Mouse (Mus musculus): ENCODE results near the gene Olfr955.
A peak's percentile ranks its signal among the peaks of the same experiment; 100 is the strongest.

Gene Olfr955

DNA sequence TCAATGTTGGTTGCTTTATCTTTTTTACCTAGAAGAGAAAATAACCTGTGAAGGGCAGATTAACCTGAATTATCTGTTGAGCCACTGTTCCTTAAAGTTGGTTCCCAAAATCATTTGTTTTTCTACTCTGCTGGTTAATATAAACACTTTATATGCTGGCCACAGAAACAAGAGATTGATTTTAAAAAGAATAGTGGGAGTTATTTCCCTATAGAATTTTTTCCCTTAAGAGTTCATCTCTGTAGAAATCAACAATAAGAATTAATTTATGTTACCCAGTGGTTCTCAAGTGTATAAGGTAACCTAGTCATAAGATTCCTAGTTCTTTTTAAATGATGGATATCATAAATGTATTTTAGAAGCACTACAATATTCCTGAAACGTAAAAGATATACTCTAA lies at the start of gene Olfr955:
Olfr955 (minus strand) TSS at position 101 of the 400 bp plus-strand sequence.
- no peak for DNase-seq (ENCODE audit: low spot score in 2 of 2)

DNA sequence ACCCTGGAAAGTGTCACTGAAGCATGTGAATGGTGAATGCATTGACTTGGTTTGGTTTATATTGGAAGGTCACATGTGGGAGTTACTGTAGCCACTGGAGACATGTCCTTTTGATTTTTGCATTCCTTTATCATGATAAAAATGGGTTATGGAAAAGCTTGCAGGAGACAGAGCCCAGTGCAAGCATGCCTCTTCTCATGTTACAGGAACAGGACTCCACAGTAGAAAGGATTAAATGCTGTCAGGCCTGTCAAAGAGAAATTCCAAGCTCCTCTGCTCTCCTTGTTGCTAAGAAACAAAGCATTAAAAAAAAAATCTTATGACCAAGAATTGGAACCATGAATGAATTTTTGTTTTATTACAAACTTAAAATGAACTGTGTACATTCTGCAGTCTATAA lies 46.9 kb upstream of the Olfr955 start:
- no peak for DNase-seq (ENCODE audit: low spot score in 2 of 2)

DNA sequence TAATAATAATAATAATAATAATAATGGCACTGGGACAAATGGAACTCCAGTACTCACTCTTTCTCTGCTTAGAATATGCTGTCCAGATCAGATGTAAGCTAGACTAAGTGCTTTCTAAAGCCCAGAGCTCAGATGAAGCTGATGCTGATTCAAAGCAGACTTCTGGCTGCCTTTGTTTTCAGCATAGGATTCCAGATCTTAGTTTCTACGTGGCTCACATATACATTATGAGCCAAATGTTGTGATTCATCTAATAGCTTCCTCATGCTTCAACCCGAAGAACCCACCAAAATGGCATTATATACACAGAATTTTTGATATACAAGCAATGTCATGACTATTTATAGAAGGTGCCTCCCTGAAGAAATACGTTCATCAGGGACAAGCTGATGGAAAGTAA lies 43.8 kb upstream of the Olfr955 start, which contains the start of gene Olfr957:
Olfr957 (minus strand) TSS at position 279 of the 400 bp plus-strand sequence.
- no peak for DNase-seq (ENCODE audit: low spot score in 2 of 2)

DNA sequence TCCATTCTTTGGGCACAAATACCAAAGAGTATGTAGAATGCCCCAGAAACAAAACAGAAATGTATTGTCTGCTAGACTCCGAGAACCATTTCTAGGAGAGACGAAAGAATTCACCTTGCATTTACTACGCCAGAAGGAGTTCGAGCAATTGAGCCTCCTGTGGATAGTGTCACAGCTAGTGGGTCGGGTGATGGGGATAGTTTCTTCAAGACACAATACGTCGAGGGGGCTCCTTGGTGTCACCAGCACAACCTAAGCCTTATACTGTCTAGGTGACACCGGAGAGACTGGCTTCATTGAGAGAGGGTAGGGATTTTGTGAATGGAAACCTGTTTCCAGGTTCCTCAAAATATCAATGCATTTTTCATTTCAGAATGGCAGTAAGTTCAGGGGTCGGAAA lies 37.7 kb upstream of the Olfr955 start:
- no peak for DNase-seq (ENCODE audit: low spot score in 2 of 2)

DNA sequence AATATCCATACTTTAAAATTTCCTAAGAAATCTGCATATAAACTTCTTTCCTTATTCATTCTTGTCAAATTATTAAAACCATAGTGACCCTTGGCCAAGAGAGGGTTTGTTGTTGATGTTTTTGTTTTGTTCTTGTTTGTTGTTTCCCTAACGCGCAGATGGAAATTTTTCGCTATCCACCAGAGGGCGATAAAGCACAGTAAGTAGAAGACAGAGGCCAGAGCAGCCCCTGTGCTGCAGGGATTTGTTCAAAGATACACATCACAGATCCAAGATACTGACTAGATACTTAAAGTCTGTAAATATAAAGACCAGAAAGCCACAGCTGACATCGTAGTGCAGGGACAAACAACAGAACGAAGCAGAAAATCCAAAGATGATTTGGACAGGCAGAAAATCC lies 37.3 kb upstream of the Olfr955 start:
- DNase-seq (ENCODE audit: low spot score in 2 of 2), result peak in 1 of 2 experiments; percentile 72

DNA sequence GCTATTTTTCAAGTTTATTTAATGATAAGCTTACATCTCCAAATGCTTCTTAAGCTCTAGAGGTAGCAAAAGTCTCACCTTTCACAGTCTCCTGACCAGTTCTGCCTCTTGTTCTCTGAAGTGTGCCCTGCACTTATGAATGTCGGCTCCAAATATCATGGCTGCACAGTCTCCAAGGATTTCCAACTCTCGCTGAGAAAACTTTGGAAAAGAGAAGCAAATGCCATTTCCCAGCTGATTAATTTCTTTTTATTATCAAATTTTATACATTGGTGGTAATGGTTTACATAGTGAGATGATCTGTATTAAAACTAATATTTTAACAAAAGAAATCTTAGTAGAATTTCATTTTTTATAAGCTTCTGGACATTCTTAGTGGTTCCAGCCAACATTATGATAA lies 22.2 kb upstream of the Olfr955 start, which contains the start of gene Olfr44:
Olfr44 (minus strand) TSS at position 101 of the 400 bp plus-strand sequence.
- no peak for DNase-seq (ENCODE audit: low spot score in 2 of 2)

DNA sequence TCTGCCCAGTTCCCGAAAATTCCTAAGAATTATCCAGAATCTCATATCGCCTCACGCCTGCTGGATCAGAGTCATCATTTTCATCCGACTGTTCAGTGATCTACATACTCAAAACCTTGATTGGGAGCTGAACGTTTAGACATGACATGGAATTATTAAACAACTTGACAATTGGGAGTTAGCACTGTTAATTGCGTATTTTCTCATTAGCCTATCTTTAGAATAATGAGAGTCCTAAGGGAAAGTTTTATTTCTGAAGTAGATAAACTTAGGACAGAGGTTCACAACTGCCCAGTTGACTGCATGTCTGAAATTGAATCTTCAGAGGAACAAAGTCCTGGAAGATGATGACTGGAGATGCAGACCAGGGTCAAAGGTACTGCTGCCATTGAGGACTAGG lies 15.3 kb downstream of the Olfr955 start, which contains the start of gene Olfr954:
Olfr954 (plus strand) TSS at position 301 of the 400 bp plus-strand sequence.
- no peak for DNase-seq (ENCODE audit: low spot score in 2 of 2)

DNA sequence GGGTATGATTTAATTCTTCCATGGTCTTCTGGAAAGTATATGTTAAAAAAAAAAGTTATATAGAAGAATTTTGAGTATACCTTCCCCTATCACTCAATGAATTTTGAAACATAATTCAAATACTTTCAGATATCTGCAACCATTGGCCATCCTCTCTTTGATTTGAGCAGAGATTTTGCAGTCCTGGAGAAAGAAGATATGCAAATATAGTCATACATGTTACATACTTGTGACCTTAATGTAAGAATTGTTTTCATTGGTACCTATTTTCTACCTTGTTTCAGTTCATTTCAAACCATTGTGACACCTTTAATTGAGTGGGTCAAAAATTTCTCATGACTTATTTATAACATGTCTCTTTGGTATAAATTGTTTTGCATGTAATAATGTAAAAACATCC lies 44.7 kb downstream of the Olfr955 start, which contains the start of gene Olfr952:
Olfr952 (minus strand) TSS at position 101 of the 400 bp plus-strand sequence.
- DNase-seq (ENCODE audit: low spot score in 2 of 2), result no peak

Measured in left cerebral cortex, adult 9 months (tissue).